Mouse (Mus musculus): ENCODE data around the gene Sema3a. TPM values are rescaled to one million over a fixed set of nuclear protein-coding genes. Genes with fewer than 3 reads are reported as not detected.
A peak's percentile ranks its signal among the peaks of the same experiment; 100 is the strongest.
"Not testable (repeated sequence)": the region's sequence is repeated elsewhere in the genome, so short reads cannot be mapped to it uniquely, and the experiment has no call there.

Gene Sema3a
- polyA plus RNA-seq, 1 experiment from 2014 or later: 36.8 TPM

GRCm38 (mm10) chr5:13460182-13461001 lies 335.2 kb downstream of the Sema3a start:
- H3K4me2 ChIP-seq (ENCODE audit: low read depth, low read length): no peak overlapping the region
- 0 out of 2 replicates have a peak, but pooled peaks cover 7% of the 10 kb centered on the region for H3K36me3 ChIP-seq (ENCODE audit: control insufficient read depth, insufficient read depth, low read length)
- no peak overlapping the region for H3K27ac ChIP-seq (replicated peaks; ENCODE audit: low read depth, low read length)
- H3K27me3 ChIP-seq (replicated peaks; ENCODE audit: control insufficient read depth, insufficient read depth, low read length): no peaks in the 10 kb centered on the region
- no peak overlapping the region for H3K4me3 ChIP-seq (ENCODE audit: low read depth, low read length)
- 0 out of 2 replicates have a peak, but pooled peaks cover 4% of the 10 kb centered on the region for H3K4me1 ChIP-seq (ENCODE audit: control insufficient read depth, insufficient read depth, low read length)
- no peaks in the 10 kb centered on the region for H3K9me3 ChIP-seq (ENCODE audit: control insufficient read depth, low read length)
- ATAC-seq (ENCODE audit: low read depth) (no peak), DNase-seq (ENCODE audit: low spot score) (no peak)
- WGBS: 46% methylated on average over 1 of the region's 1 CpGs
- H3K9ac ChIP-seq (ENCODE audit: low read depth, low read length): no peak overlapping the region

GRCm38 (mm10) chr5:13468856-13469255 lies 343.6 kb downstream of the Sema3a start:
- Histone ChIP-seq H3K9ac (ENCODE audit: low read depth, low read length) (no peak overlapping the region), H3K27ac (replicated peaks; ENCODE audit: low read depth, low read length) (no peak overlapping the region), H3K36me3 (ENCODE audit: control insufficient read depth, insufficient read depth, low read length) (no peaks in the 10 kb centered on the region), H3K9me3 (ENCODE audit: control insufficient read depth, low read length) (no peaks in the 10 kb centered on the region), H3K27me3 (replicated peaks; ENCODE audit: control insufficient read depth, insufficient read depth, low read length) (no peaks in the 10 kb centered on the region), H3K4me1 (ENCODE audit: control insufficient read depth, insufficient read depth, low read length) (peaks cover 21% of the 10 kb centered on the region), H3K4me2 (ENCODE audit: low read depth, low read length) (no peak overlapping the region), H3K4me3 (ENCODE audit: low read depth, low read length) (no peak overlapping the region)
- WGBS: 45% methylated on average over 7 of the region's 7 CpGs
- ATAC-seq (ENCODE audit: low read depth) (no peak), DNase-seq (ENCODE audit: low spot score) (peak; percentile 39)

DNA sequence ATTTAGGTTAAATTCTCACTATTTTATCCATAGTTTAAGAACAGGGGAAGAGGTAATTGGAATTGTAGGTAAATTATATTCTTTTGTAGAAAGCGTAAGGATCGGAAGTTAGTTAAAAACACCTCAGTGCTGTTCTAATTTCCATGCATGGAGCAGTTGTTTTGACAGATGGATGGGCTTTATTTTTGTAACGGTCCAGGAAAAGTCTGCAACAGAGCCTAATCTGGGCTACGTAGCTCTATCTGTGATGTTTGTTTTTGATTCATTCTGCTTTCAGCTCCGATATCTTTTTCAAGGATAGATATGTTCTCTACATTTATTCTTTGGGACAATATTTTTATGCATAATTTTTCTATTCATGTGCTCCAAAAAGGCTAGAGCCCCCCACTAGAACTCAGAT lies 344.2 kb downstream of the Sema3a start:
- H3K4me1 ChIP-seq (ENCODE audit: control insufficient read depth, insufficient read depth, low read length): peaks cover 21% of the 10 kb centered on the region
- peak overlapping the region; percentile 68; the same call in 1 of the 2 replicates for H3K27ac ChIP-seq (replicated peaks; ENCODE audit: low read depth, low read length)
- H3K4me2 ChIP-seq (ENCODE audit: low read depth, low read length): no peak overlapping the region
- 51% methylated on average over 5 of the region's 5 CpGs for WGBS
- 0 out of 2 replicates have a peak, but pooled peaks cover 1% of the 10 kb centered on the region for H3K36me3 ChIP-seq (ENCODE audit: control insufficient read depth, insufficient read depth, low read length)
- no peak for ATAC-seq (ENCODE audit: low read depth)
- no peak overlapping the region for H3K9ac ChIP-seq (ENCODE audit: low read depth, low read length)
- H3K9me3 ChIP-seq (ENCODE audit: control insufficient read depth, low read length): no peaks in the 10 kb centered on the region
- H3K27me3 ChIP-seq (replicated peaks; ENCODE audit: control insufficient read depth, insufficient read depth, low read length): no peaks in the 10 kb centered on the region
- DNase-seq (ENCODE audit: low spot score): no peak
- no peak overlapping the region for H3K4me3 ChIP-seq (ENCODE audit: low read depth, low read length)

- peaks cover 21% of the 10 kb centered on the region for H3K4me1 ChIP-seq (ENCODE audit: control insufficient read depth, insufficient read depth, low read length)
- peak; percentile 79 for ATAC-seq (ENCODE audit: low read depth)
- H3K4me3 ChIP-seq (ENCODE audit: low read depth, low read length): no peak overlapping the region
- peak; percentile 89 for DNase-seq (ENCODE audit: low spot score)
- H3K27ac ChIP-seq (replicated peaks; ENCODE audit: low read depth, low read length): peak overlapping the region; percentile 68
- H3K4me2 ChIP-seq (ENCODE audit: low read depth, low read length): no peak overlapping the region
- WGBS: 31% methylated on average over 7 of the region's 7 CpGs
- H3K9me3 ChIP-seq (ENCODE audit: control insufficient read depth, low read length): no peaks in the 10 kb centered on the region
- no peak overlapping the region for H3K9ac ChIP-seq (ENCODE audit: low read depth, low read length)
- no peaks in the 10 kb centered on the region for H3K27me3 ChIP-seq (replicated peaks; ENCODE audit: control insufficient read depth, insufficient read depth, low read length)
- 0 out of 2 replicates have a peak, but pooled peaks cover 3% of the 10 kb centered on the region for H3K36me3 ChIP-seq (ENCODE audit: control insufficient read depth, insufficient read depth, low read length)
Measured at GRCm38 (mm10) chr5:13470057-13470905, 345.1 kb downstream of the Sema3a start.

- ATAC-seq (ENCODE audit: low read depth): no peak
- 42% methylated on average over 1 of the region's 1 CpGs for WGBS
- Histone ChIP-seq H3K36me3 (ENCODE audit: control insufficient read depth, insufficient read depth, low read length) (0 out of 2 replicates have a peak, but pooled peaks cover 3% of the 10 kb centered on the region), H3K4me1 (ENCODE audit: control insufficient read depth, insufficient read depth, low read length) (no peaks in the 10 kb centered on the region), H3K4me2 (ENCODE audit: low read depth, low read length) (no peak overlapping the region), H3K9ac (ENCODE audit: low read depth, low read length) (no peak overlapping the region), H3K27me3 (replicated peaks; ENCODE audit: control insufficient read depth, insufficient read depth, low read length) (no peaks in the 10 kb centered on the region), H3K27ac (replicated peaks; ENCODE audit: low read depth, low read length) (no peak overlapping the region), H3K4me3 (ENCODE audit: low read depth, low read length) (no peak overlapping the region), H3K9me3 (ENCODE audit: control insufficient read depth, low read length) (no peaks in the 10 kb centered on the region)
- peak; percentile 70 for DNase-seq (ENCODE audit: low spot score)
Measured at GRCm38 (mm10) chr5:13477653-13478052, 352.4 kb downstream of the Sema3a start.

- H3K27me3 ChIP-seq (replicated peaks; ENCODE audit: control insufficient read depth, insufficient read depth, low read length): no peaks in the 10 kb centered on the region
- WGBS: 51% methylated on average over 2 of the region's 2 CpGs
- H3K27ac ChIP-seq (replicated peaks; ENCODE audit: low read depth, low read length): no peak overlapping the region
- H3K9ac ChIP-seq (ENCODE audit: low read depth, low read length): no peak overlapping the region
- no peak overlapping the region for H3K4me3 ChIP-seq (ENCODE audit: low read depth, low read length)
- ATAC-seq (ENCODE audit: low read depth): no peak
- H3K4me1 ChIP-seq (ENCODE audit: control insufficient read depth, insufficient read depth, low read length): no peaks in the 10 kb centered on the region
- no peak for DNase-seq (ENCODE audit: low spot score)
- no peak overlapping the region for H3K4me2 ChIP-seq (ENCODE audit: low read depth, low read length)
- H3K9me3 ChIP-seq (ENCODE audit: control insufficient read depth, low read length): no peaks in the 10 kb centered on the region
- no peaks in the 10 kb centered on the region for H3K36me3 ChIP-seq (ENCODE audit: control insufficient read depth, insufficient read depth, low read length)
Measured at GRCm38 (mm10) chr5:13488671-13489070, 363.5 kb downstream of the Sema3a start.

- not testable (repeated sequence) for H3K4me2 ChIP-seq (ENCODE audit: low read depth, low read length); H3K9ac ChIP-seq (ENCODE audit: low read depth, low read length); H3K36me3 ChIP-seq (ENCODE audit: control insufficient read depth, insufficient read depth, low read length); ATAC-seq (ENCODE audit: low read depth); H3K27ac ChIP-seq (replicated peaks; ENCODE audit: low read depth, low read length); H3K27me3 ChIP-seq (replicated peaks; ENCODE audit: control insufficient read depth, insufficient read depth, low read length); DNase-seq (ENCODE audit: low spot score); H3K4me1 ChIP-seq (ENCODE audit: control insufficient read depth, insufficient read depth, low read length); H3K9me3 ChIP-seq (ENCODE audit: control insufficient read depth, low read length); H3K4me3 ChIP-seq (ENCODE audit: low read depth, low read length)
- 64% methylated on average over 3 of the region's 3 CpGs for WGBS
Measured at GRCm38 (mm10) chr5:13495967-13496366, 370.8 kb downstream of the Sema3a start.

DNA sequence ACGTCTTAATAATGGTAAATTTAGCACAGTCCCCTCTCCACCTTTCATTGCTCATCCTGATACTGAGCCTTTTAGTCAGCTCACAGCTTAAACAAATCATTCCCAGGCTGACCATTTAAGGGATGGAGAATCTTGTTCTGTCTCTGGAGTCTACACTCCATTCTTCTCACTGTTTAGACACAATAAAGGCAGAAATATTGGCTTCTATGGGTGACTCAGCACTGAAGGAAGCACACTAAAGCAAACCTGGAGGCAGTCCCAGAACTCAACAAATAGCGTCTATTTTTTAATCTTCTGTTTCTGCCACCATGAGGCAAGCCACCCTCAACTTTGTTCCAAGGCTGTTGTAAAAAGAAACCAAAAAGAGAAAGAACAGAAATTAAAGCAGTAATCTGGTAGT lies 374.6 kb downstream of the Sema3a start:
- no peaks in the 10 kb centered on the region for H3K36me3 ChIP-seq (ENCODE audit: control insufficient read depth, insufficient read depth, low read length)
- no peak overlapping the region for H3K4me3 ChIP-seq (ENCODE audit: low read depth, low read length)
- no peaks in the 10 kb centered on the region for H3K27me3 ChIP-seq (replicated peaks; ENCODE audit: control insufficient read depth, insufficient read depth, low read length)
- H3K9me3 ChIP-seq (ENCODE audit: control insufficient read depth, low read length): no peaks in the 10 kb centered on the region
- no peak overlapping the region for H3K9ac ChIP-seq (ENCODE audit: low read depth, low read length)
- H3K4me1 ChIP-seq (ENCODE audit: control insufficient read depth, insufficient read depth, low read length): no peaks in the 10 kb centered on the region
- H3K4me2 ChIP-seq (ENCODE audit: low read depth, low read length): no peak overlapping the region
- H3K27ac ChIP-seq (replicated peaks; ENCODE audit: low read depth, low read length): no peak overlapping the region
- WGBS: 73% methylated on average over 2 of the region's 2 CpGs
- DNase-seq (ENCODE audit: low spot score) (no peak), ATAC-seq (ENCODE audit: low read depth) (no peak)
